Mouse (Mus musculus) ES-Bruce4 (cell line): ENCODE data around the gene Ndst2. TPM values are rescaled to one million over a fixed set of nuclear protein-coding genes. Genes with fewer than 3 reads are reported as not detected.

Experiments used
- H3K27ac ChIP-seq: 2 replicates; pipeline ENCODE4 v1.5.1; 2012; ENCODE audit warnings: low read length, inconsistent platforms; ENCODE audit not compliant: insufficient read depth
- H3K27me3 ChIP-seq: 2 replicates; pipeline ENCODE4 v1.6.1; 2012; ENCODE audit warnings: mild to moderate bottlenecking, low read length, inconsistent platforms; ENCODE audit not compliant: control insufficient read depth, poor library complexity, insufficient read depth, severe bottlenecking
- H3K36me3 ChIP-seq: 2 replicates; pipeline ENCODE4 v1.6.1; 2012; ENCODE audit warnings: inconsistent platforms, mild to moderate bottlenecking, low read length, moderate library complexity; ENCODE audit not compliant: control insufficient read depth, poor library complexity, insufficient read depth, severe bottlenecking
- H3K4me1 ChIP-seq: one replicate; pipeline ENCODE4 v1.8.1; 2011; ENCODE audit warnings: low read length; ENCODE audit not compliant: control insufficient read depth, insufficient read depth
- H3K4me3 ChIP-seq: 2 replicates; pipeline ENCODE4 v1.5.1; 2011; ENCODE audit warnings: low read depth, mild to moderate bottlenecking, low read length
- H3K9ac ChIP-seq: 2 replicates; pipeline ENCODE4 v1.6.1; 2012; ENCODE audit warnings: low read depth, mild to moderate bottlenecking, inconsistent platforms; ENCODE audit not compliant: poor library complexity, severe bottlenecking
- H3K9me3 ChIP-seq: replicated peaks from 2 replicates; pipeline ENCODE4 v1.6.1; 2012; ENCODE audit warnings: mild to moderate bottlenecking, low read length, inconsistent platforms; ENCODE audit not compliant: control insufficient read depth, poor library complexity, insufficient read depth, severe bottlenecking
- CTCF ChIP-seq: IDR thresholded peaks from one replicate; pipeline ENCODE4 v1.8.1; 2011; ENCODE audit warnings: low read depth, low read length
- EP300 ChIP-seq: IDR thresholded peaks from 2 replicates; pipeline ENCODE4 v1.6.1; 2011; ENCODE audit warnings: low read depth, low read length; ENCODE audit not compliant: insufficient read depth
- POLR2A ChIP-seq: IDR thresholded peaks from one replicate; pipeline ENCODE4 v1.8.1; 2011; ENCODE audit warnings: low read length; ENCODE audit not compliant: insufficient read depth
- polyA plus RNA-seq: library from polyadenylated mRNA; stranded (reverse); fragments of >200 nt; gene quantifications from 2 replicates; pipeline ENCODE4 v1.2.4, GENCODE M21; 2011; ENCODE audit warnings: low read depth; ENCODE audit not compliant: missing spikeins, insufficient read depth, insufficient read length

Ndst2 gene
- polyA plus RNA-seq: 11.0 and 11.1 TPM in 2 replicates

DNA sequence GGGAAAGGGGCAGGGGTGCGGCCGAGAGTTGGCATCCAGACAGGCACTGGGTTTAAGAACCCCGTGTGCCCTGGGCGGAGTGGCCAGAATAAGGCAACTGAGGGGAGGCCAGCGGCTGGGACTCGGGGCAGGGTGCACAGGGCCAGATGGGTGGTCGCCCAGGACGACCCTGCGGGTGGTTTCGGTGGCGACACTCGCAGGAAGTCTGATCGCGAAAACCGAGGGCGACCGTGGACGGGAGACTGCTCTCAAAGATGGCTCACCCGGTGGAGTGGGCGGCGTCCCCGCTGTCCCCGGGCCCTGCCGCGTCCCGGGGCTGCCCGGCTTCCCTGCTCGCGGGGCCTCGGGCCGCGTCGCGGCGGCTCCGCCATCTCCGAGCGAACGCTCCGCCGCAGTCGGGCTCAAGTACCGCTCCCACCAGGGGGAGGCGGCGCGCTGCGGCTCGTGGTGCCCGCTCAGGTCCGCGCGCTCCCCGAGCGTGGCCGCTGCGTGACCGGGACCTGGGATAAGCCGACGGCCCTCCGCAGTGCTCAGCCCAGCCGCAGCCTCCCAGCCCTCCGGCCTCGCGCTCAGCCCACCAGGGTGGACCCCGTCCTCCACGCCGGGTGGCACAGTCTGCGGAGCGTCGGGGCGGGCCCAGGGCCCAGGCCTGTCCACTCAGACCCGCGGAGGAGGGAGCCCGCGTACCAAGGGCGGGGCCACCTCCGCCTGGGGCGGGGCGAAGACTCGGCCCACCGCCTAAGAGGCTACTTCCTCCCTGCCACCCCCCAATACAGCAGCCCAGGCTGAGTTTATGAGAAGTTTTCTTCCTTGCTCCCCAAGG, at the start of gene Ndst2:
TSS of gene Ndst2 (minus strand) at position 611 of the 823 bp plus-strand sequence.
- no peaks in the 10 kb centered on the region for H3K9me3 ChIP-seq
- no peak within 1 kb of the TSS for H3K27ac ChIP-seq
- TF ChIP-seq EP300 (no peak), POLR2A (no peak), CTCF (no peak)
- H3K4me3 ChIP-seq: peak within 1 kb of the TSS; percentile 55
- H3K27me3 ChIP-seq: no peaks in the 10 kb centered on the region
- H3K4me1 ChIP-seq: no peaks in the 10 kb centered on the region
- H3K9ac ChIP-seq: peak within 1 kb of the TSS; percentile 70
- H3K36me3 ChIP-seq: peaks cover 4% of the 10 kb centered on the region

DNA sequence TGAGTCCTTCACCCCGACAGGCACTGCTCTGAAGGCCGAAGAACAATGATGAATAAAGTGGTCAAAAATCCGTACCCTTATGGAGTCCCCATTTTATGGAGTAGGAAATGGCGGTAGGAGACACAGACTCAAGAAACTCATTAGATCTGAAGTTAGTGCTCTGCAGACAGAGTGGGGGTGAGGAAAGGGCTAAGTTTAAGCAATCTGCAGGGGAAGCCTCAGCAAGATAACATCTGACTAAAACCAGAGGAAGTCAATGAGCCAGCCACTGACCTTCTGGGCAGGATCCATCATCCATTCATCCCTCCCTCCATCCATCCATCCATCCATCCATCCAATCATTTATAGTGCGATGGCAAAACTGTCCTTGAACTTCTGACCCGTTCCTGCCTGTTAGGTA, 49.2 kb upstream of the Ndst2 start:
- no peak overlapping the region for H3K9ac ChIP-seq
- H3K4me3 ChIP-seq: no peak overlapping the region
- H3K4me1 ChIP-seq: no peaks in the 10 kb centered on the region
- H3K36me3 ChIP-seq: peaks cover 11% of the 10 kb centered on the region
- H3K9me3 ChIP-seq: no peaks in the 10 kb centered on the region
- no peak for TF ChIP-seq EP300
- TF ChIP-seq POLR2A: no peak
- TF ChIP-seq CTCF: no peak
- no peaks in the 10 kb centered on the region for H3K27me3 ChIP-seq
- no peak overlapping the region for H3K27ac ChIP-seq

DNA sequence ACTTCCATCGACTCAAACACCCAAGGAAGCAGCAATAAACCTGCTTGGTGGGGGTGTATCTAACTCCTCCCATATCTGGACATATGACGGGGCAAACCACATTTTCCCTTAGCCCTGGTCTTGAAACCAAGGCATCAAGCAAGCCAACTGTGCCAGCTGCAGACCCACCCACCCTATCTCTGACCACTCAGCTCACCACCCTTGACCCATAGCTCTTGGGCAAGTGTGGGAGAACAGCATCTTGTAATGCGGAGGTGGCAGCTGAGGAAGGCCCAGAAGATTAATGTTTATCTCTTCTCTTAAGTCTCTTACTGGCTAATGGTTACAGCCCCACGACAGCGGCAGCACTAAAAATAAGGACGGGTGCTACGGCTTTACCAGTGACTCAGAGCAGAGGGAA, 48.5 kb upstream of the Ndst2 start:
- no peak overlapping the region for H3K9ac ChIP-seq
- H3K4me1 ChIP-seq: no peaks in the 10 kb centered on the region
- TF ChIP-seq EP300: no peak
- no peak for TF ChIP-seq CTCF
- no peak for TF ChIP-seq POLR2A
- H3K36me3 ChIP-seq: peaks cover 18% of the 10 kb centered on the region
- H3K27ac ChIP-seq: no peak overlapping the region
- H3K9me3 ChIP-seq: no peaks in the 10 kb centered on the region
- H3K4me3 ChIP-seq: no peak overlapping the region
- H3K27me3 ChIP-seq: no peaks in the 10 kb centered on the region

GRCm38 (mm10) chr14:20780217-20780616, 45.9 kb upstream of the Ndst2 start:
- H3K4me3 ChIP-seq: no peak overlapping the region
- H3K4me1 ChIP-seq: no peaks in the 10 kb centered on the region
- no peak overlapping the region for H3K9ac ChIP-seq
- no peaks in the 10 kb centered on the region for H3K27me3 ChIP-seq
- peaks cover 21% of the 10 kb centered on the region for H3K36me3 ChIP-seq
- H3K27ac ChIP-seq: no peak overlapping the region
- TF ChIP-seq CTCF: no peak
- no peak for TF ChIP-seq EP300
- TF ChIP-seq POLR2A: no peak
- H3K9me3 ChIP-seq: no peaks in the 10 kb centered on the region

- no peak overlapping the region for H3K4me3 ChIP-seq
- TF ChIP-seq EP300 (no peak), POLR2A (no peak), CTCF (no peak)
- H3K9me3 ChIP-seq: no peaks in the 10 kb centered on the region
- H3K27ac ChIP-seq: no peak overlapping the region
- H3K27me3 ChIP-seq: no peaks in the 10 kb centered on the region
- peaks cover 16% of the 10 kb centered on the region for H3K36me3 ChIP-seq
- H3K9ac ChIP-seq: no peak overlapping the region
- H3K4me1 ChIP-seq: no peaks in the 10 kb centered on the region
These were observed 44.1 kb upstream of the Ndst2 start for GRCm38 (mm10) chr14:20778496-20778895.

DNA sequence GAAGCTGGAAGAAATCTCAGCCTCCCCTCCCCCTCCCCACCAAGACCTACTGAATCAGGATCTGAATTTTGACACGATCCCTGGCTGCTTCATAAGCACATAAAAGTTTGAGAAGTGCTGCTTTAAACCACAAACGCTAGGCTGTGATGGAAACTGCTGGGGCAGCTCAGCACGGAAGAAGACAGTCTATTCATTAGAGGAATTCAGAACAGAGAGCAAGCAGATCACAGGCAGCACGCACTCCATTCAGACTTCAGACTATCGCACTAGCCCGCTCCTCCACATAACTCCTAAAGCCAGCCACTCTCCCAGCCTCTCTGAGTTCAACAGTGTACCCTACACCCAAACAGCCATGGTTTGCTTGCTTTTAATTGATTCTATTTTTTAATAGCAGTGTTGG, 41.3 kb upstream of the Ndst2 start:
- Histone ChIP-seq H3K4me3 (no peak overlapping the region), H3K9me3 (no peaks in the 10 kb centered on the region)

More for the DNA sequence above, 41.3 kb upstream of the Ndst2 start:
- Histone ChIP-seq H3K27ac (no peak overlapping the region), H3K27me3 (no peaks in the 10 kb centered on the region), H3K4me1 (no peaks in the 10 kb centered on the region), H3K36me3 (peaks cover 16% of the 10 kb centered on the region), H3K9ac (no peak overlapping the region)
- TF ChIP-seq CTCF: no peak
- TF ChIP-seq EP300: no peak
- no peak for TF ChIP-seq POLR2A
